Mouse (Mus musculus) liver, embryonic 16.5 days (tissue): ENCODE measurements at regions not wholly inside any gene's neighbourhood (a gene's known extent, or its start where the extent isn't known, plus 50 kb on each side); places are given as distances from the start of the nearest gene placed in this dataset.
"Not testable (repeated sequence)": the region's sequence is repeated elsewhere in the genome, so short reads cannot be mapped to it uniquely, and the experiment has no call there.

Experiments used
- ATAC-seq: fragments of 200-750 bp; cut with Nextera tagmentation; 2 replicates; pipeline ENCODE4 v1.8.0; 2017; ENCODE audit warnings: low read depth, mild to moderate bottlenecking, moderate number of reproducible peaks, moderate library complexity
- H3K27ac ChIP-seq: fragments of 300-500 bp; sonication (generic); 2 replicates; pipeline ENCODE4 v1.5.1; 2014; ENCODE audit warnings: mild to moderate bottlenecking, low read length
- H3K27me3 ChIP-seq: fragments of 300-500 bp; sonication (generic); 2 replicates; pipeline ENCODE4 v1.6.1; 2014; ENCODE audit warnings: low read depth, low read length, mixed read lengths; ENCODE audit not compliant: control insufficient read depth, insufficient read depth
- H3K36me3 ChIP-seq: fragments of 300-500 bp; sonication (generic); 2 replicates; pipeline ENCODE4 v1.6.1; 2014; ENCODE audit warnings: mild to moderate bottlenecking; ENCODE audit not compliant: control insufficient read depth, insufficient read depth
- H3K4me1 ChIP-seq: fragments of 300-500 bp; sonication (generic); 2 replicates; pipeline ENCODE4 v1.6.1; 2014; ENCODE audit warnings: low read depth, low read length, mixed read lengths; ENCODE audit not compliant: control insufficient read depth
- H3K4me2 ChIP-seq: fragments of 300-500 bp; sonication (generic); 2 replicates; pipeline ENCODE4 v1.6.1; 2014; ENCODE audit warnings: low read depth, low read length, mixed read lengths
- H3K4me3 ChIP-seq: fragments of 300-500 bp; sonication (generic); 2 replicates; pipeline ENCODE4 v1.5.1; 2014; ENCODE audit warnings: low read depth, mild to moderate bottlenecking, low read length
- H3K9ac ChIP-seq: fragments of 300-500 bp; sonication (generic); 2 replicates; pipeline ENCODE4 v1.6.1; 2014; ENCODE audit warnings: low read depth, low read length
- H3K9me3 ChIP-seq: fragments of 300-500 bp; sonication (generic); replicated peaks from 2 replicates; pipeline ENCODE4 v1.6.1; 2016; ENCODE audit warnings: low read length; ENCODE audit not compliant: control insufficient read depth
- WGBS: fragments of 180-500 bp; shearing (Covaris S2); extraction: QIAGEN DNeasy Blood & Tissue Kit; methylation state at CpG from one replicate; pipeline ENCODE4 v1.1.7; 2014; ENCODE audit not compliant: insufficient replicate concordance; 5-methylcytosine and 5-hydroxymethylcytosine counted together

DNA sequence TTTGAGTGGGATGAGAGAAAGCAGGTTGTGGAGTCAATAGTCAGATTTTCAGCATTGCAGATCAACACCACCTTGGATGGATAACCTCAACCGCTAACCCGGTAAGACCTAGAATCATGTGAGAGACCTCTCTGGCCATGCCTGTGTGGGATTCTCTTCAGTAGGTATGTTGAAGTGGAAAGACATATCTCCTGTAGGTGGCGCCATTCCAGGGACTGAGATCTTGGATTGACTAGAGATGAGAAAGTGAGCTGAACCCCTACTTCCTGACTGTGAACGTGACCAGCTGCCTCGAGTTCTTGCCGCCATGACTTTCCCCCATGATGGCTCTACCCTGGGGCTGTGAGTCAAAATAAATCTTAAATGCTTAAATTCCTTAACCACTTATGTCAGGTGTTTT is 102.7 kb downstream of the Eva1a start:
- H3K4me3 ChIP-seq, result no peak overlapping the region
- ATAC-seq, result no peak
- no peak overlapping the region for H3K4me2 ChIP-seq
- 68% methylated on average over 6 of the region's 6 CpGs for WGBS
- H3K9ac ChIP-seq, result no peak overlapping the region
- H3K27ac ChIP-seq, result no peak overlapping the region
- no peaks in the 10 kb centered on the region for H3K4me1 ChIP-seq
- no peaks in the 10 kb centered on the region for H3K36me3 ChIP-seq
- no peaks in the 10 kb centered on the region for H3K9me3 ChIP-seq
- no peaks in the 10 kb centered on the region for H3K27me3 ChIP-seq

DNA sequence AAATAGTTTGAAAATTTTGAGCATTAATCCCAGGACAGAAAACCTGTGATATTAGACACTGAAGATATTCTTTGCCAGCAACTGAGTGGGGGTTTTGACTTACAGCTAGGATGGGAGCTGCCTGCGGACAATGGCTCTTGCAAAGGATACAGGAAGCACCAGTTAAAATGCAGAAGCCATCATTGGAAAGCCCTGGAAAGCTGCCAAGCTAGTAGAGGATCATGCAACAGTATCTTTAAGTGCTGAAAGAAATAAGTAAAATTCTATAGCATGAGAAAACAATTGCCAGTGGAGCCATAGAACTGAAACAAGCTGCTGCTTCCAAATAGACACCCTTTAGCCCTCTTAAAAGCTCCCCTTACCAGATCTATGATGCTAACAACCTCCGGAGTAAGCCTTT is 109.2 kb downstream of the Eva1a start:
- Histone ChIP-seq H3K4me1 (no peaks in the 10 kb centered on the region), H3K36me3 (no peaks in the 10 kb centered on the region), H3K4me3 (no peak overlapping the region), H3K27me3 (no peaks in the 10 kb centered on the region), H3K4me2 (no peak overlapping the region), H3K9me3 (no peaks in the 10 kb centered on the region), H3K9ac (no peak overlapping the region), H3K27ac (no peak overlapping the region)
- WGBS, result 51% methylated on average over 2 of the region's 2 CpGs
- ATAC-seq, result no peak

- ATAC-seq, result no peak
- Histone ChIP-seq H3K36me3 (no peaks in the 10 kb centered on the region), H3K4me3 (no peak overlapping the region), H3K9me3 (no peaks in the 10 kb centered on the region), H3K27ac (no peak overlapping the region), H3K9ac (no peak overlapping the region), H3K27me3 (no peaks in the 10 kb centered on the region), H3K4me2 (no peak overlapping the region), H3K4me1 (no peaks in the 10 kb centered on the region)
- 58% methylated on average over 5 of the region's 5 CpGs for WGBS
Observed at GRCm38 (mm10) chr6:82170349-82171080, 129.7 kb downstream of the Eva1a start.

- no peak for ATAC-seq
- Histone ChIP-seq H3K4me2 (no peak overlapping the region), H3K9ac (no peak overlapping the region), H3K27me3 (no peaks in the 10 kb centered on the region), H3K4me1 (no peaks in the 10 kb centered on the region), H3K9me3 (no peaks in the 10 kb centered on the region), H3K27ac (no peak overlapping the region), H3K36me3 (no peaks in the 10 kb centered on the region), H3K4me3 (no peak overlapping the region)
- 37% methylated on average over 2 of the region's 2 CpGs for WGBS
Observed at GRCm38 (mm10) chr6:82174943-82175342, 134.1 kb downstream of the Eva1a start.

GRCm38 (mm10) chr6:82200130-82200529 is 159.3 kb downstream of the Eva1a start:
- H3K27ac ChIP-seq, result no peak overlapping the region
- WGBS, result 59% methylated on average over 7 of the region's 7 CpGs
- no peak overlapping the region for H3K9ac ChIP-seq
- H3K4me1 ChIP-seq, result no peaks in the 10 kb centered on the region
- H3K27me3 ChIP-seq, result no peaks in the 10 kb centered on the region
- ATAC-seq, result peak; percentile 80
- no peaks in the 10 kb centered on the region for H3K36me3 ChIP-seq
- H3K4me2 ChIP-seq, result no peak overlapping the region
- no peaks in the 10 kb centered on the region for H3K9me3 ChIP-seq
- no peak overlapping the region for H3K4me3 ChIP-seq

DNA sequence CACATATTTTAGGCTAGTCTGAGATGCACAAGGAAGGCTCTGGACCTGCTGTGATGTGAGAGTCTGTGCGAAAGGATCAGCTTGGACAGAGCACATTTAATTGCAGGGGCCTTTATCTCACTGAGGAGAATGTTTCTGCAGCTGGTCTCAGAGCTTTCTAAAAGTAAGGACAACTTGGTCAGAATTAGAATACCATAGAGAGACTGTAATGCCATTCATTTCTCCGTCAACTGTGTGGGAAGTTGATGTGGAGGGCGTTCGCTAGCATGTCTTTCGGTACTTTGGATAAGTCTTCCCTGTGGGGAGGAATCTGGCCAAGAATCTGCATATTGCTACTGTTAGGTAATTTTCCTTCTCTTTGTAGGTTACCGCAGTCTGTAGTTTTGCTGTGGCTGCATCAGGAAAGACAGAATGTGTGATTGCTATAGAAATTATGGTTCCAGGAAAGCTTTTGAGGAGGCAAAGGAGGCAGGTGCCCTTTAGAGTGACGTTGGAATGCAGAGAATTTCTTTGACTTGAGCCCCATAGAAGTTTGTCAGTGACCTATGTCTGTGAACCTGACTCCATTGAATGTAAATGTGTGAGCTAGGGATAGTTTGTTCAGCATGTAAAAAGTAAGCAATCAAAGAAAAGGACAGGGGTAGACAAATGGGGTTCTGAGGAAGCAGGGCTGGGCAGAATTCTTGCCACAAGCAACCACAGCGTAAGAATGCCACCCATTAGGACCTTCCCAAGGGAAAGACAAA is 164.2 kb downstream of the Eva1a start:
- H3K36me3 ChIP-seq, result no peaks in the 10 kb centered on the region
- H3K9me3 ChIP-seq, result no peaks in the 10 kb centered on the region
- no peak for ATAC-seq
- H3K4me3 ChIP-seq, result no peak overlapping the region
- 64% methylated on average over 8 of the region's 8 CpGs for WGBS
- H3K27me3 ChIP-seq, result no peaks in the 10 kb centered on the region
- H3K9ac ChIP-seq, result no peak overlapping the region
- H3K4me1 ChIP-seq, result no peaks in the 10 kb centered on the region
- no peak overlapping the region for H3K27ac ChIP-seq
- H3K4me2 ChIP-seq, result no peak overlapping the region

GRCm38 (mm10) chr6:82237834-82238233 is 164.3 kb upstream of the Tacr1 start:
- H3K27ac ChIP-seq, result no peak overlapping the region
- H3K9me3 ChIP-seq, result no peaks in the 10 kb centered on the region
- no peaks in the 10 kb centered on the region for H3K36me3 ChIP-seq
- H3K9ac ChIP-seq, result no peak overlapping the region
- H3K4me3 ChIP-seq, result no peak overlapping the region
- no peak overlapping the region for H3K4me2 ChIP-seq
- H3K4me1 ChIP-seq, result no peaks in the 10 kb centered on the region
- H3K27me3 ChIP-seq, result no peaks in the 10 kb centered on the region
- WGBS, result 35% methylated on average over 5 of the region's 5 CpGs
- ATAC-seq, result no peak

GRCm38 (mm10) chr6:82240584-82241245 is 161.4 kb upstream of the Tacr1 start:
- no peak overlapping the region for H3K4me2 ChIP-seq
- no peak for ATAC-seq
- H3K27ac ChIP-seq, result no peak overlapping the region
- no peaks in the 10 kb centered on the region for H3K36me3 ChIP-seq
- WGBS, result 58% methylated on average over 7 of the region's 7 CpGs
- H3K4me1 ChIP-seq, result no peaks in the 10 kb centered on the region
- no peaks in the 10 kb centered on the region for H3K27me3 ChIP-seq
- H3K4me3 ChIP-seq, result no peak overlapping the region
- no peak overlapping the region for H3K9ac ChIP-seq
- no peaks in the 10 kb centered on the region for H3K9me3 ChIP-seq

DNA sequence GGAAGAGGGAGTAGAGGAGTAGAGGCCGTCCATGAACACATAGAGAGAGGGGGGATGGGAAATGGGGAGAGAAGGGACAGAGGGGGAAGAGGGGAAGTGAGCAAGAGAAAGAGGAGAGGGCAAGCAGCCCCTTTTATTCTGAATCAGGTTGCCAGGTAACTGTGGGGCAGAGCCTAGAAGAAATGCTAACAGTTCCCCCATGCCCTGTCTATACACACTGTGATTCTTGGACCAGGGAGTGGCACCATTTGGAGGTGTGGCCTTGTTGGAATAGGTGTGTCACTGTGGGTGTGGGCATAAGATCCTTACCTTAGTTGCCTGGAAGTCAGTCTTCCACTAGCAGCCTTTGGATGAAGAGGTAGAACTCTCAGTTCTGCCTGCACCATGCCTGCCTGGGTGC is 154.5 kb upstream of the Tacr1 start:
- H3K9me3 ChIP-seq, H3K4me2 ChIP-seq, H3K4me1 ChIP-seq, H3K27me3 ChIP-seq, H3K36me3 ChIP-seq, H3K27ac ChIP-seq, ATAC-seq, H3K9ac ChIP-seq, H3K4me3 ChIP-seq: not testable (repeated sequence)
- WGBS, result 43% methylated on average over 1 of the region's 1 CpGs
